In the genomic region with DNA sequence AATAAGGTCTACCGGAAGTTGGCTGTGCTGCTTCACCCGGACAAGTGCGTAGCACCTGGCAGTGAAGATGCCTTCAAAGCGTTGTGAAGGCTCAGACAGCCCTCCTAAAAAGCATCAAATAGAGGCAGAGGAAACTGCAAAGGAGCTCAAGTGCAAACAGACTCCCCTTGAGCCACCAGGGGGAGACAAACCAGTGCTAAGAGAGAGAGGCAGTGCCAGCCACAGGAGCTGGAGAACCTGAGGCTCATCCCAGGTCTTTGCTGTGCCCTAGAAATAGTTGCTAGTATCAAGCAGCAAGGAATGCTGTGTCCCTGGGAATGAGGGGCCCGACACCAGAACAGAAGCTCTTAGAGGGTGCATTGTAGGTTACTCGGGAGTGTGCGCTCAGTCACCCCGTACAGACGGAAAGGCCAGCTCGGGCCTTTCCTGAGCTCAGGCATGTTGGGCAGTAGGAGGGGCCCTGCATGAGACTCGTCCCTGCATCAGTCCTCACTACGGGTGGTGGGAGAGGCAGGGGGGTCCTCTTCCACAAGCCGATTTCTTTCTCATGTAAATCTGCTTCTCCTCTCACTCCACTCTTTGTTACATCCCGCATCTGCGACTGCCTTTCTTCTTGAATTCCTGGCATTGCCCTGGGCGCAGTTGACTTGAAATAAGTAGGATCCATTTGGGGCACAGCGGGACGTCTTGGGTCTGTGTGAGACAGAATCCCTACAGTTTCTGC, we compare ENCODE assay signal across 8 mouse cellular contexts. TPM values are rescaled to one million over a fixed set of nuclear protein-coding genes. Genes with fewer than 3 reads are reported as not detected.
DNase-seq lines count a peak whose midpoint lies in the region; ATAC-seq and TF ChIP-seq lines count a peak whose summit lies in the region.

No protein-coding gene starts in this region.

- no peak for TF ChIP-seq POLR2A in embryonic fibroblast, embryonic 13.5 days (IDR thresholded peaks at IDR 0.05; ENCODE audit: low read depth, low read length)

- H3K4me1 ChIP-seq in embryonic fibroblast, embryonic 13.5 days (ENCODE audit: control insufficient read depth, insufficient read depth, low read length), result no peaks in the 10 kb centered on the region
- H3K4me1 ChIP-seq in heart, embryonic 16.5 days (ENCODE audit: control insufficient read depth, insufficient read depth, low read length), result peaks cover 4% of the 10 kb centered on the region; the same call in 1 of the 2 replicates
- no peaks in the 10 kb centered on the region for H3K4me1 ChIP-seq in liver, embryonic 13.5 days (replicated peaks)
- H3K4me1 ChIP-seq in neural tube, embryonic 14.5 days (ENCODE audit: control insufficient read depth, insufficient read depth, low read length), result no peaks in the 10 kb centered on the region

- no peak for ATAC-seq in heart, embryonic 16.5 days (replicated peaks; ENCODE audit: extremely low read depth, insufficient read depth, low FRiP score)
- no peak for ATAC-seq in liver, embryonic 13.5 days (ENCODE audit: low read depth)
- ATAC-seq in neural tube, embryonic 14.5 days (ENCODE audit: low read depth), result peak; percentile 94

- no peaks in the 10 kb centered on the region for H3K27me3 ChIP-seq in heart, embryonic 16.5 days (ENCODE audit: control insufficient read depth, insufficient read depth, low read length)
- H3K27me3 ChIP-seq in liver, embryonic 13.5 days, result no peaks in the 10 kb centered on the region
- no peaks in the 10 kb centered on the region for H3K27me3 ChIP-seq in neural tube, embryonic 14.5 days (ENCODE audit: control insufficient read depth, insufficient read depth, low read length)

- no peaks in the 10 kb centered on the region for H3K9me3 ChIP-seq in heart, embryonic 16.5 days (replicated peaks; ENCODE audit: control insufficient read depth, low read length)
- no peaks in the 10 kb centered on the region for H3K9me3 ChIP-seq in liver, embryonic 13.5 days (replicated peaks)
- H3K9me3 ChIP-seq in neural tube, embryonic 14.5 days (ENCODE audit: control insufficient read depth, low read length), result no peaks in the 10 kb centered on the region

- 18% methylated on average over 18 of the region's 18 CpGs for WGBS in heart, embryonic 16.5 days
- 33% methylated on average over 18 of the region's 18 CpGs for WGBS in liver, embryonic 13.5 days (ENCODE audit: insufficient replicate concordance)
- 9% methylated on average over 18 of the region's 18 CpGs for WGBS in neural tube, embryonic 14.5 days

- peak overlapping the region; percentile 70 for H3K4me2 ChIP-seq in heart, embryonic 16.5 days (ENCODE audit: low read depth, low read length)
- H3K4me2 ChIP-seq in liver, embryonic 13.5 days, result peak overlapping the region; percentile 12; the same call in 1 of the 2 replicates
- peak overlapping the region; percentile 65 for H3K4me2 ChIP-seq in neural tube, embryonic 14.5 days (ENCODE audit: low read depth, low read length)

- peak; percentile 86 for DNase-seq in CD4-positive, CD25-positive, alpha-beta regulatory T cell, adult 2 months (ENCODE audit: low read depth, low spot score)
- DNase-seq in brain, adult 2 months (ENCODE audit: low read depth, low spot score), result peak; percentile 93
- DNase-seq in kidney, postnatal 25 days, result peak; percentile 73 to 85
- DNase-seq in liver, embryonic 13.5 days, result peak; percentile 13
- DNase-seq in telencephalon, adult 2 months (ENCODE audit: low read depth, low spot score), result peak; percentile 65

- H3K36me3 ChIP-seq in heart, embryonic 16.5 days (ENCODE audit: control insufficient read depth, insufficient read depth), result no peaks in the 10 kb centered on the region
- H3K36me3 ChIP-seq in liver, embryonic 13.5 days, result no peaks in the 10 kb centered on the region
- H3K36me3 ChIP-seq in neural tube, embryonic 14.5 days (ENCODE audit: control insufficient read depth, insufficient read depth, low read length), result no peaks in the 10 kb centered on the region

- peak overlapping the region; percentile 63 for H3K9ac ChIP-seq in heart, embryonic 16.5 days (ENCODE audit: low read length)
- H3K9ac ChIP-seq in liver, embryonic 13.5 days, result no peak overlapping the region
- peak overlapping the region; percentile 39 for H3K9ac ChIP-seq in neural tube, embryonic 14.5 days (replicated peaks; ENCODE audit: low read depth, low read length)

- H3K27ac ChIP-seq in embryonic fibroblast, embryonic 13.5 days (ENCODE audit: insufficient read depth, low read length), result no peak overlapping the region
- no peak overlapping the region for H3K27ac ChIP-seq in heart, embryonic 16.5 days (ENCODE audit: low read length)
- no peak overlapping the region for H3K27ac ChIP-seq in liver, embryonic 13.5 days
- H3K27ac ChIP-seq in neural tube, embryonic 14.5 days (ENCODE audit: low read depth, low read length), result no peak overlapping the region

- TF ChIP-seq CTCF in embryonic fibroblast, embryonic 13.5 days (IDR thresholded peaks at IDR 0.05; ENCODE audit: borderline replicate concordance, insufficient read depth, low read length), result peak; percentile 61

- no peak overlapping the region for H3K4me3 ChIP-seq in embryonic fibroblast, embryonic 13.5 days (ENCODE audit: insufficient read depth, low read length)
- peak overlapping the region; percentile 42 for H3K4me3 ChIP-seq in heart, embryonic 16.5 days (ENCODE audit: low read length)
- no peak overlapping the region for H3K4me3 ChIP-seq in liver, embryonic 13.5 days (replicated peaks)
- H3K4me3 ChIP-seq in neural tube, embryonic 14.5 days (ENCODE audit: low read depth, low read length), result peak overlapping the region; percentile 27

RNA-seq across cellular contexts. Expression of a gene that starts 34.3 kb away (rescaled TPM):
- 80.4 and 87.1 TPM in 2 replicates for polyA plus RNA-seq in embryonic fibroblast, embryonic 13.5 days (2011; ENCODE audit: insufficient read length, low read depth, missing spikeins)
- polyA plus RNA-seq in heart, embryonic 16.5 days (2015; fragmentation: Nextera tagmentation; extraction: Ambion mirVana), result 50.7 and 51.0 TPM in 2 replicates
- 32.9 and 41.2 TPM in 2 replicates for polyA plus RNA-seq in liver, embryonic 13.5 days (2015; fragmentation: Nextera tagmentation; extraction: Ambion mirVana)
- polyA plus RNA-seq in neural tube, embryonic 14.5 days (2014; fragmentation: Nextera tagmentation; extraction: Ambion mirVana), result 59.2 and 69.0 TPM in 2 replicates

Comparison
In these comparisons a context has a peak if more than half of its experiments do, and no peak if none do; other contexts are left out.
1. DNase-seq: peak in every context shown above with its lines; median percentile 93 in brain, adult 2 months; 86 in CD4-positive, CD25-positive, alpha-beta regulatory T cell, adult 2 months; 79 in kidney, postnatal 25 days; 65 in telencephalon, adult 2 months; 13 in liver, embryonic 13.5 days.
2. H3K4me3 ChIP-seq: peak in heart, embryonic 16.5 days (single experiment) and neural tube, embryonic 14.5 days (single experiment); none in embryonic fibroblast, embryonic 13.5 days (single experiment) and liver, embryonic 13.5 days (single experiment).
3. H3K4me2 ChIP-seq: peak in every context shown above with its lines; median percentile 70 in heart, embryonic 16.5 days; 65 in neural tube, embryonic 14.5 days; 12 in liver, embryonic 13.5 days.